Mouse (Mus musculus) lung, postnatal 0 days (tissue): ENCODE data around the gene Ccdc137.

Experiments
- CTCF ChIP-seq: IDR thresholded peaks from 2 replicates; pipeline ENCODE4 v1.5.1; 2016; ENCODE audit warnings: antibody characterized with exemption, mild to moderate bottlenecking
- EP300 ChIP-seq: IDR thresholded peaks from 2 replicates; pipeline ENCODE4 v1.6.1; 2016; ENCODE audit warnings: antibody characterized with exemption, mild to moderate bottlenecking, control low read depth

- no peak for TF ChIP-seq CTCF
- TF ChIP-seq EP300 = no peak
Measured at GRCm38 (mm10) chr11:120512790-120513453, 55.0 kb downstream of the Ccdc137 start.
